Mouse (Mus musculus): ENCODE data around the gene Bhmt2.

The Bhmt2 gene

GRCm38 (mm10) chr13:93639636-93640035 is 34.5 kb downstream of the Bhmt2 start:
- DNase-seq (ENCODE audit: low read depth, low spot score) = no peak

- DNase-seq (ENCODE audit: low read depth, low spot score) = no peak
Measured at GRCm38 (mm10) chr13:93637282-93638245, 36.5 kb downstream of the Bhmt2 start, which contains the start of gene Bhmt. TSS of gene Bhmt (minus strand) at chr13:93637961.

GRCm38 (mm10) chr13:93636561-93636960 is 37.5 kb downstream of the Bhmt2 start:
- no peak for DNase-seq (ENCODE audit: low read depth, low spot score)

GRCm38 (mm10) chr13:93632927-93633326 is 41.2 kb downstream of the Bhmt2 start:
- no peak for DNase-seq (ENCODE audit: low read depth, low spot score)

GRCm38 (mm10) chr13:93630941-93631705 is 43.0 kb downstream of the Bhmt2 start:
- no peak for DNase-seq (ENCODE audit: low read depth, low spot score)

GRCm38 (mm10) chr13:93628861-93629260 is 45.2 kb downstream of the Bhmt2 start:
- no peak for DNase-seq (ENCODE audit: low read depth, low spot score)

GRCm38 (mm10) chr13:93614361-93614948 is 59.6 kb downstream of the Bhmt2 start:
- DNase-seq (ENCODE audit: low read depth, low spot score) = no peak

- no peak for DNase-seq (ENCODE audit: low read depth, low spot score)
Measured at GRCm38 (mm10) chr13:93613771-93614170, 60.3 kb downstream of the Bhmt2 start.

GRCm38 (mm10) chr13:93612660-93613607 is 61.2 kb downstream of the Bhmt2 start:
- DNase-seq (ENCODE audit: low read depth, low spot score) = peak; percentile 43

- no peak for DNase-seq (ENCODE audit: low read depth, low spot score)
Measured at GRCm38 (mm10) chr13:93608476-93608875, 65.6 kb downstream of the Bhmt2 start.

- no peak for DNase-seq (ENCODE audit: low read depth, low spot score)
Measured at GRCm38 (mm10) chr13:93607701-93608100, 66.4 kb downstream of the Bhmt2 start.

GRCm38 (mm10) chr13:93606868-93607578 is 67.1 kb downstream of the Bhmt2 start:
- DNase-seq (ENCODE audit: low read depth, low spot score) = no peak
